Mouse (Mus musculus): ENCODE measurements around the gene Rnf141.
A peak's percentile ranks its signal among the peaks of the same experiment; 100 is the strongest.

Gene Rnf141

DNA sequence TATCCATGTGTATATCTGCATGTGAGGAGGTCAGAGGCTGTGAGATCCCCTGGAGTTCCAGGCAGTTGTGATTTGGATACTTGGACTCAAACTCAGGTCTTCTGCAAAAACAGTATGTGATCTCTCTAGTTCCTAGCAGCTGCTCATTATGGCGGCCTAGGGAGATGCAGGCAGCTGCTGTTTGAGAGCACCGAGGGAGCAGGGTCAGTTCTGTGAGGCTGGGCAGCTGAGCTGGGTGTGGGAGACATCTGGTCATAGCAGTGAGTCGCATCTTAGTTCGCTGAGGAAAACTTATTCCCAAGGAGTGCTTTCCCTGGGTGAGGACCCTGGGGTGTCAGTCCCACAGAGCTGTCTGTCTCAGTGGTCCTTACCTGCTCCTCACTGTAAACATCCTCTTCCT is 49.5 kb downstream of the Rnf141 start:
- DNase-seq (ENCODE audit: low spot score) = no peak

DNA sequence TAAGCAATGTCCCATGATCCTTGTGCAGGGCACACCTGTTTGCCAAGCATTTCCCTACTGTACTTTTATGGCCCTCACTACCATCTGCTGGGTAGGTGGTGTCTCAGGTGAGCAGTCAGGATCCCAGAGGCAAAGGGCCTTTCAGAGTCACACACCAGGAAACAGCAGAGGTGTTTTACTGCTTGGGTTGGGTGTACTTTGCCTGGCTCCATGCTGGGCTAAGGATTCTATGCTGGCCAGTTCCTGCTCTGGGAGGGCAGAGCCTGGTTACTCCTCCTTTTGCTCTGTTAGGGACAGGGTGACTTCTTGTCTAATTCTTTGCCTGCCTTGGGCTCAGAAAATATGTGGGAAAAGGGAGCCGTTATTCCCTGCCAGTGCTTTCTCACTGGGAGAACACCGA is 51.4 kb downstream of the Rnf141 start:
- DNase-seq (ENCODE audit: low spot score) = no peak

DNA sequence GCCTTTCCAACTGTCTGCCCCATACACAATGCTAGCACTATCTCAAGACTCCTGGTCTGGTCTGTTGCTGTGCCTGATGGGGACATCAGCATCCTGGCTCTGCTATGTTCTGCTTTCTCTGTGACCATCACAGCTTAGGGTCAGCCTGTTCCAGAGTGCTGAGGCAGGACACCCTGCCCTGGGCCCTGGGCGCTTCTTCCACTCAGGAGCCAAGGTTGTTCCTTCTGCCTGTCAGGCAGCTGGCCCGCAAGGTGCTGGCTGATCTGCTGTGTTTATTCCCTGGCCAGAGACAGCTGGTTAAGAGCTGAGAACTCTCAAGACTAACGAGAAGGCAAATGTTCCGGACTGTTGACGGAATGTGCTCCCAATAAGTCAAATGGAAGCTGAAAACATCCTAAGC is 52.1 kb downstream of the Rnf141 start:
- DNase-seq (ENCODE audit: low spot score) = no peak

DNA sequence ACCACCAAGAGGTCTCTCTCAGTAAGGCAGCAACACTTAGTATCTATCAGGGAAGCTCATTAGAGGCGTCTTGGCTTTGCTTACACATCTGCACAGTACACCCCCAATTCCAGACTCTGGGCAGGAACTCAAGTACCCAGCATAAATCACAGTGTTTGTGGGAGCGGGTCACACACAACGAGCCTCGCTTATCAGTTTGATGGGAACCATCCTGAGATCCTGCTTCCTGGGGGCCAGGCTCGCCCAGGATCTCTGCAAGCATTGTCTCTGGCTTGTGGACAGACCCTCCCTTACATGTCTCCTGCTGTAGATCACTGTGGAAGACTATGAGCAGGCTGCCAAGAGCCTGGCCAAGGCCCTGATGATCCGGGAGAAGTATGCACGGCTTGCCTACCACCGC is 53.4 kb downstream of the Rnf141 start:
- DNase-seq (ENCODE audit: low spot score) = no peak

DNA sequence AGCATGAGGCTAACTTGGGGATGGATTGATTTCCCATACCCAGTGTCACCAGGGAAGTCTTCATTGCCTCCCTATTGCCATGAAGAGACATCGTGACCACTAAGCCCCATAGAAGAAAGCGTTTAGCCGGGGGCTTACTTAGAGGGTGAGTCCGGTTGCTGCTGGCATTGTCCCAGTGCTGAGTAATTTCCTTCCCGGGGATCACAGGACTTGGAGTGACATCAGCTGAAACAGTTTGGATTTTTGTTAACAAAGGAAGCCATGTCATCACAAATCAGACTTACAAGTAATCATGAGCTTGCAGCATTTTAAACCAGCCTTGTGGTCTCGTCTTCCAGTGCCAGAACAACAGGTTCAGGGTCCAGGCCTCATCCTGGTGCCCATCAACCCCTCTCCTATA is 56.9 kb downstream of the Rnf141 start:
- DNase-seq (ENCODE audit: low spot score) = no peak

DNA sequence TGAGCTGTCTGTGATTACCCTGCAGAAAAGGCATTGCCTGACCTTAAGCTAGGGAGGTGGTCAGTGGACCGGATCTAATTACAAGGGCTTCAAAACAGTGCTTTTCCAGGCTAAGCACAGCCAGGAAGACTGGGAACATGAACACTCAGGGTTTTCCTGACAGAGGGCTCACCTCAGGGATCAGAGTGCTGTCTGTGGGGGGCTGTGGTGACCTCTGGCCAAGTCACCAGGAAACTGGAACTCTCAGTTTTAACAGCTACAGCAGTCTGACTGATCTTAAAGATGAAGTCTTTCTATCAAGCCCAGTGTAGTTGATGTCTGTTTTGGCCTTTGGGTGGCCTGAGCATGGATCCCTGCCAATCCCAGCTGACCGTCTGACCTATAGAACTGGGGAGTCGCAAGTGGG is 58.5 kb downstream of the Rnf141 start:
- DNase-seq (ENCODE audit: low spot score) = no peak

DNA sequence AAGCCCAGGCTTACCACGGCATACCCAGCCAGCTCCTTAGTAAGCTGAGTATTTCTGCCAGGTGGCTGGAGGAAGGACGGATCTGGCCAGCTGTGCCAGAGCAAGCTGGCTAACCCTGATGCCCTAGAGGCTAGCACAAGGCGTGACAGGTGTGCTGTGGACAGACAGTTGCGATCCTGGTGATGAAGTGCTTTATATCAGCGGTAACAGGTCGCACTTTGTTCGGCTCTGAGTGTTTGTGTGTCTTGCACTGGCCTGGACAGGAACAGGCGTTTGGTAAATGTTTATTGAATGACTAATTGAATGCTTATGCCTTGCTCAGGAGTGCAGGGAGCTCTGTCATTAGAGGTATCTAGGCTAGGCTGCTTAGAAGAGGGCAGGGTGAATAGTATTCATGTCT is 59.3 kb downstream of the Rnf141 start:
- no peak for DNase-seq (ENCODE audit: low spot score)

DNA sequence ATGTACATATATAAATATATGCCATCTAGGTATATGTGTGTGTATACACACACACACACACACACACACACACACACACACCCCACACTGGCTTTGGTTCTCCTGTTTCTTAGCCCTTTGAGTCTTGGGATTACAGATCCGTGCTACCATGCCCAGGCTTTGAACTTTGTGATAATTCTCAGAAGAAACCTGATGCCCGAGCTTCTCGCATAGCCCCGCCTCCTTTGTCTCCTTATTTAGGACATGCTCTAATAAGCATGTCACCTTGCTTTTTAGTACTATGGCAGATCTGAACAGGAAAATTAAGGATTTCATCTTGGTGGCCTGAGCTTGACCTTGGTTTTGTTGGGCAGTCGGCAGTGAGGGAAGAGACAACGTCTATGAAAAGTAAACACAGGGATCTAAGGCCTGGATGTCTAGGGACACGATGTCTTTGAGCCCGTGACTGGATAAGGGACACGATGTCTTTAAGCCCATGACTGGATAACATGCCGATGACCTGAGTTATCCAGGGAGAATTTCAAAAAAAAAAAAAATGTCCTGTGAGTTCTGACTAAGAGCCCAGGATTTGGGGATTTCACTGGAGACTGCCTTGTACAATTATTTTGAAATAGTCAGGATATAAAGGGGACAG is 61.3 kb downstream of the Rnf141 start:
- no peak for DNase-seq (ENCODE audit: low spot score)

DNA sequence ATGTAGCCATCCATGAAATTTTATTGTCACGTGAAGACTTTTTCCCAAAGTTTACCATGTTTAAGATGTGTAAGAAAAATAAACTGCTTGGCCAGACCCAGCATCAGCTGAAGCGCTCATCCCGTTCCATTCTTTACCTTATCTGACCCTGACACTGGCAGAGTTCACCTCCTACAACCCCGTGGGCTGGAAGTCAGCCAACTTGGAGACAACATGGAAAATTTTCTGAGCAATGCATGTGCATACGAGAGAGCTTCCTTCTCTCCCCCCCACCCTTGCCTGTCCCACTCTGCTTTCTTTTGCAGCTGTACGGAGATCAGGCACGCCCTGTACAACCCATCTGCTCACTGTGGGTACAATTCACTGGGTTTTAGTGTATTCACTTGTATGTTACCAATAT is 62.1 kb downstream of the Rnf141 start:
- no peak for DNase-seq (ENCODE audit: low spot score)

DNA sequence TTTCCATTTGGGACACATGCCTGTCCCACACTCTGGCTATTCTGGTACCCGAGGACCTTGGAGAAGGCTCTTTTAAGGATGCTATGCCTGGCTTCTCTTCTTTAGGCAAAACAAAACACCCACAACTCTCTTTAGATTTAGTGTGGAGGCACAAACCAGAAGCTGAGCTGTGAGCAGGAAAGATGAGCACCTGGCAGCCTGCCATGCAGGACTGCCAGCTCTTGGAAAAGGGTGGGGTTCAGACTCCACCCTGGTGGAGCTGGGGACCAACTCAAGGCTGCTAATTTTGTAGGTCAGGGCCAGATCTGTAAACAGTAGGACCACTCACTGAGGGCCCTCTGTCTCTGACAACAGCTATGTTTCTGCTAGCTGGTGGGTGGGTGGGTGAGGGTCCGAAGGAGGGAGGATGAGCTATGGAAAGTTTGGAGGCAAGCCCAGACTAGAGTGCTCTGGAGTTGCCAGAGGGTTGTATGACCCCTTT is 63.0 kb downstream of the Rnf141 start:
- no peak for DNase-seq (ENCODE audit: low spot score)

DNA sequence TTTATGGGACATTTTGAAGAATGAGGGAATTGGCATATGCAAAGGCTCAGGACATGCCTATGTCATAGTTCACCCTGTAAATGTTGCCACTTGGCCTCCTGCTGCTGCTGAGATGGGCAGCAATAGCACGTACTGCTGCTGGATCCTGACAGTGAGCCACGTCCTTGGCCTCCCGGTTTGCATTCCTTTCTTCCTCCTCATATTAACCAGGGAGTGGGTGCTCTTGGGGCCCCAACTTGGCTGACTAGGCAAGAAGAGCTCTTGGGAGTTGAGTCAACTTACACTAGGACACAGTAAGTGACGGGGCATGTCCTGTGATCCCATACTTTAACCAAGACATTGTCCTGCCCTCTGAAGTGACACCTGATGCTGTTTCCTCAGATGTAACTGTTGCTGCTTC is 63.7 kb downstream of the Rnf141 start:
- DNase-seq (ENCODE audit: low spot score) = no peak

DNA sequence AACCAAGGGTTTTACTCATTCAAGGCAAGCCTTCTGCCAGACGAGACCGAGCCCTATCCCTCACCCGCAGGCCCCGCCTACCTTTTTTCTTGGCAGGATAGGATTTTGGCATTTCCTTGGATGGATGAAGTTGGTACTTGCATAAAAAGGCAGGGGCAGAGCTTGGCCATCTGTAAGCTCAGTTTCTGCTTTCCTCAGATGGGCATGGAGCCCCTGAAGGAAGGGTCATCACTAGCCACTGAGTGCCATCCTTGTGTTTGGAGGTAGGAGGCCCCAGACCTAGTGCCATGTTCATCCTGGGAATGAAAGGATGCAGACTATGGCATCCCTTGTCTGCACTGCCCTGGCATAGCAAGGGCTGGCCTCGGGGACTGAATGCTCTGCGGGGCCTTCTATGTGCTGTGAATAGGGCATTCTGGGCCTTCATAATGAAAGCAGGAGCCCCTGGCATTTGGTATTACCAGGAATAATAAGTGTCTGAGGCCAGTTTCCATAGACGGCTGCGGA is 64.6 kb downstream of the Rnf141 start:
- no peak for DNase-seq (ENCODE audit: low spot score)

DNA sequence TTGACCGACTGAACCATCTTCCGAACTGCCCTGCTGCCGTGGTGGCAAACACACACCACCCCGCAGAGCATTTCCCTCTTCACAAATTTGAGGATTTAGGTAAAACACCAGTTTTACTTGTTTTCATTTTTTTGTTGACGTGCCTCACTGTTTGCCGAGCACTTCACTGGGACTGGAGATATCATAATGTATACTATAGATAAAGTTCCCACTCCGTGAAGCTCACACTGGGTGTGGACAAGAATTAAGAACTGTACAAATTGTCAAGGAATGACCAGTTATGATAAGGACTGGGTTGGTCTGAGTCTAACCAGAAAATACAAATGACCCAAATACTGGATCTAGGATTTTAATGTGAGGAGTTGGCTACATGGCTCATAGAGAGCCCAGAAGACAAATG is 65.3 kb downstream of the Rnf141 start:
- no peak for DNase-seq (ENCODE audit: low spot score)

DNA sequence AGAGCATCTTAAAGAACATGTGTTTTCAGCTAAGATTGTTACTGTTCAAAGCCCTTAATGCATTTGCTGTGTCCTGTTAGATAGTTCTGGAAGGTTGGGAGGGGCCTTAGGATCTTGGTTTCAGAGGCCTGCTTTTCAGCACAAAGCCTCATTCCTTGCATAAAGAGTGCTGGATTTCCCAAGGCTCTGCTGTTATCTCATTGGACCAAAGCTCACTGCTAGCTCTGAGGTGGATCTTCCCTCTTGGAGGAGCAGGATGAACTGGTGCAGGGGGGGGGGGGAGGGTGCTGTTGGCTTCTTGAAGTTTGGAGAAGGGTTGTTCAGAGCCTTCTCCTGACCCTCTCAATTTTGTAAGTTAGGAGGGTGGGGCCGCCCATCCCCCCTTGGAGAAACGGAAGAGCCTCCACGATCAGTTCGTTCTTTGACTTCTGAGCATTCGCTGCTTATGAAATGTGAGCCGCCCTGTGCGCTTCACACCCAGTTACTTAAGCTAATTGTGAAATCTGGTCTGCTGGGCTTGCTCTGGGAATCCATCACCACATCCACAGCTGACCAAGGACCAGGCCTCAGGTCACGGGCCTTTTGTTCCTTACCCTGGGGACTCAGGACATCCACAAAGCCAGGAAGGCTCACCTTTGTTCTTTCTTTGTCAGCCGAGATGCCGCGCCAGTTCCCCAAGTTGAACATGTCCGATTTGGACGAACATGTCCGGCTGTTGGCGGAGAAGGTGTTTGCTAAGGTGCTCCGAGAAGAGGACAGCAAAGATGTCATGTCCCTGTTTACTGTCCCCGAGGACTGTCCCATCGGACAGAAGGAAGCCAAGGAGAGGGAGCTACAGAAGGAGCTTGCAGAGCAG is 66.9 kb downstream of the Rnf141 start:
- DNase-seq (ENCODE audit: low spot score) = no peak

DNA sequence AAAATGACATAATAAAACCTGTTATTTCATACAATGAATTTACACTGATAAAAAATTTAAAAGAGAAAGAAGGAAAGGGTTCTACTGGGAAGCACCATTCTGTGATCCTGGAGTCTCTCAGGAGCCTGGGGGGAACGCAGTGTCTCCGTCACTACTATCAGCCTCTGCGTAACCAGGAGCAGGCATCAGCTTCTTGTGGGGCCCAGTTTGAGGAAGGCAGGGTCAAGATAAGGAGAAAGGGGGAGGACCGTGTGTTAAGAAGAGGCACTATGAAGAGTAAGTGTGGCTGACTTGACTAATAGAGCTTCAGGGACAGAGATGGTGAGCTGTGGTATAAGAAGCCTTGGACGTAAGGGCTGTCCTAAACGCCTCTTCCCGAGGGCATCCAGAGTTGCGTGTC is 69.6 kb downstream of the Rnf141 start:
- no peak for DNase-seq (ENCODE audit: low spot score)

DNA sequence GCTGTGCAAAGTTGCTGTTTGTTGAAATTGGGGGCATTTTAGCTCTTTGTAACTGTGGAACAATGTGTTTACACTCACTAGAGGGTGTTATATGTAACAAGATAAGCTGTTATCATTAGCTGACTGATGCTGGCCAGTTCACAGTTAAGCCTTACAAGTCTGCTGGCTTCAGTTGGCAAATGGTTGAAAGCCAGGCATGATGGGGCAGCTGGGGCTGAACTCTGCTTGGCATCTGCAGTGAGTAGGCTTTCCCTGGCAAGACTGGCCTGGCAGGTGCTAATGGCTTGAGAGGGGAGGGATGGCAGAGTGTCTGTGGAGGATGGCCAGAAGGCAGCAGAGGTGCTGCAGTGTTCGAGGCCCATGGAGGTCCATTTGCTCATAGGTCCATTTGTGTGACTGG is 70.2 kb downstream of the Rnf141 start:
- no peak for DNase-seq (ENCODE audit: low spot score)

DNA sequence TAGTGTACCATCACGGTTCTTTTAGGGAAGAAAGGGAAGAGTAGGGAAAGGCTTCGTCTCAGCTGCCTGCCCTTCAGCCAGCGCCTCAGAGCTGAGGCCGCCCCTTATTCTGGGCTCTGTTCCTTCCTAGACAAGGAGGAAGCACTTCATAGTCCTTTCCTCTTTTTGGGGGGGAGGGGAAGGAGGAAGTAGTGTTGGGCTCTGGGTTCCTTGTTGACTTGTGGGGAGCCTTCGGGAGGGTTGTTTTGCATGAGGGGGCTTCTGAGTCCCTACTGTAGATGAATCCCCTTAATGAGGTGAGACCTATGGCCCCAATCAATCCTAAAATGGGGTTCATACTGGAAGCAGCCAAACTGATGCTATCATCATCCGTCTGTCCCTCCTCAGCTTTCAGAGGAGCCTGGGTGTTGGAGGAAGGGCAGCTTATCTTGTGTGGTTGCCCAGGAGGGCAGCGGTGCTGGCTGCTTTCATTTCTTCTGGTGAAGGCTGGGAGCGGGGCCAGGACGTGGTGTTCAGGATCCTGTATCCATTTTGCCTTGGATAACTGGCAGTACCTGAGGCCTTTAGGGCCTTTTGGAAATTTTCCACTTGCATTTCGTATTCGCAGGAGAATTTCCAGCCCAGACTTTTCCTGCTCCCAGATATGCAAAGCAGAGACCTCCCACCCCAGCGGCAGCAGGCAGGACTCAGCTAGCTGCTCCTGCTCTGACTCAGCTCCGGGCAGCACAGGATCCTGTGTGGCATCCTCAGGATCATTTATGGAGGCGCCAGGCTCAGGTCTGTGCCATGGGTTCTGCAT is 70.9 kb downstream of the Rnf141 start:
- DNase-seq (ENCODE audit: low spot score) = no peak

DNA sequence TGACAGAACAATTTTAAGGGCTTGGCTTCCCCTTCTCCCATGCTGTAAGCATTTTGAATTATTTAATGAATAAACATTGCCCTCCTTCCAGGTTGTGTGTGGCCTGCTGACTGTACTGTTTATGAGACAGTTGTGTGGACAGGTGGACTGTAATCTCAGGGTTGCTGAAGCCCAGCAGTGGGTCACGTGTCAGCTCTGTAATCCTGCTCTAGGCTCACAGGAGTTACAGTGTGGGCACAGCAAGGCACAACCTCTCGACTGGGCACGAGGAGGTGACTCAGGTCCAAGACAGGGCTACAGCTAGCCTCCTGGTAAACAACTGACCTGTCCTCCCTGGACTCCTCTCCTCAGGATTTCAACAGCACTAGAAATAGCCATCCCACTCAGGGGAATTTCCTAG is 71.9 kb downstream of the Rnf141 start:
- DNase-seq (ENCODE audit: low spot score) = no peak

DNA sequence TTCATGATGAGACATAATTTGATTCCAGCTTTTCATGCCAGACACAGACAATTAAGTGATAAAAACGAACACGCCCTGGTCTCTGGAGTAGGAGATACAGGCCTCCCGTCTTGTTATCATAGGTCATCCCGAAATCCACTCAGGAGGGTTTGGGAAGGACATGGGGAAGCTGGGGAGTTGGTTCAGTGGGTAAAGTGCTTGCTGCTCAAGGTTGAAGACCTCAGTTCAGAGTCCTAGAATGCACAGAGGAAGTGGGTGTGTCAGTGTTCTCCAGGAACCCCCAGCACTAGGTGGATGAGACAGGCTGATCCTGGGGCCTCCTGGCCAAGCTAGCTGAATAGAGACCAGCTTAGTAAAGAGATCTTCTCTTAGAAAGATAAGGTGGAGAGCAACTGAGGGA is 73.3 kb downstream of the Rnf141 start:
- DNase-seq (ENCODE audit: low spot score) = no peak

DNA sequence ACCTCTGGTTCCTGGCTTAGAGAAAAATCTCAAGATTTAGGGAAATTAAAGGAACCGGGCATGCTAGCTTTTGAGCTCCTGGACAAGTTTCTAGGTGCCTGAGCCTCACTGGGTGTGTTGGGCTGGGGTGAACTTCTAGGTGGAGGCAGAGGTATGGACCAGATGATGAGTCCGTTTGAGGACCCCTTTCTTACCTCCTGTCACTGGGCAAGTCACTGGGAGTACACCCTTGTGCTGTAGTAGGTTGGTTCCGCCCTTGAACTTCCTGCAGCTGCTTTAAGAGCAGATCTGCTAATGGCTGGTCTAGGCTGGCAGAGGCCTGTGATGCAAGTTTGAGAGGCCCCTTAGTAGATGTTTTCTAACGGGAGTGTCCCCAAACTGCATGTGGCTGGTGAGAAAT is 75.2 kb downstream of the Rnf141 start:
- DNase-seq (ENCODE audit: low spot score) = no peak

DNA sequence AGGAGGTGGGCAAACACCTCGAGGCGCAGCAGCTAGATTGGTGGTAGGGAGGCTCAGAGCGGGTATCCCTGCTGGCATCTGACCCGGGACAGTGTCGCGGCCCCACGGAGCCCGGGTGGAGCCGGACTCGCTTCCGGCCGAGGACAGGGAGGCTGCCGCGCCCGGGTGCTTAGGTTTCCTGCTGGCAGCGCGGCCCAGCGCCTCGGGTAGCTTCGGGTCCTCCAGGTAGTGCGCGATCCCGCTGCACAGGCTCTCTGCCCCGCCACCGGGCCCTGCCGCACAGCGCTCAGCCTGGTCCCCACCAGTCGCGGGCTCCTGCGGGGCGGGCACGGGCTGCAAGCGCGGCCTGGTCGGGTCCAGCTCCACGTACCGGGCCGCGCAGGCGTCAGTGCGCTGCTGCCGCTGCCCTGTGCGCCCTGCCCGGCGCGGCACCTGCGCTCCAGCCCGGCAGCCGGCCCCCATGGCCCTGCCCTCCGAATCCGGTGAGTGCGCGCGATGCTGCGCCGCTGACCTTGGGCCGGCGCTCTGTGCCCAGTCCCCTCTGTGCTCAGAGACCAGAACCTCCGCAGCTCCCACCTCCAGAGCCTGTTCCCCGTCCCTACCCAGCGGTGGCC is 75.7 kb downstream of the Rnf141 start:
- DNase-seq (ENCODE audit: low spot score) = peak; percentile 51

DNA sequence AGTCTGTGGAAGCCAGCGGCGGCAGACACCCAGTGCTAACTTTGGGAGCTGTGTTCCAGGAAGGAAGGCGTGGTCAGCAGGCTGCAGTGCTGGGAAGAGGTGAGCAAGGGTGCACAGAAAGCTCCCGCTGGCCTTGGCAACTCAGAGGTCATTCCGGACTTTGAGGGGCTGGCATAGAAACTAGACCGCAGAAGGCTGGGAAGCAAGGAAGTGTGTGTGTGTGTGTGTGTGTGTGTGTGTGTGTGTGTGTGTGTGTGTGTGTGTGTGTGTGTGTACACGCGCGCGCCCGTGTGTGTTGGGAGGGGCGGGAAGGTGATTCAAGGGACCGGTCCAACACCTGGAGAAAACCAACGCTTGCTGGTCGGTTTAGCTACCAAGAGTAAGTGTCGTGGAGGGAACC is 76.3 kb downstream of the Rnf141 start, which contains the start of gene Ampd3:
TSS of gene Ampd3 (plus strand) at position 206 of the 400 bp plus-strand sequence.
- DNase-seq (ENCODE audit: low spot score) = no peak

Measured in urinary bladder, postnatal 25 days (tissue).